Mouse (Mus musculus): Measurements from ENCODE around the gene Isy1. TPM values are rescaled to one million over a fixed set of nuclear protein-coding genes. Genes with fewer than 3 reads are reported as not detected.

Gene Isy1
- total and polyA plus RNA-seq, 3 experiments, result 43.8 to 140 (median 77.4) TPM

DNA sequence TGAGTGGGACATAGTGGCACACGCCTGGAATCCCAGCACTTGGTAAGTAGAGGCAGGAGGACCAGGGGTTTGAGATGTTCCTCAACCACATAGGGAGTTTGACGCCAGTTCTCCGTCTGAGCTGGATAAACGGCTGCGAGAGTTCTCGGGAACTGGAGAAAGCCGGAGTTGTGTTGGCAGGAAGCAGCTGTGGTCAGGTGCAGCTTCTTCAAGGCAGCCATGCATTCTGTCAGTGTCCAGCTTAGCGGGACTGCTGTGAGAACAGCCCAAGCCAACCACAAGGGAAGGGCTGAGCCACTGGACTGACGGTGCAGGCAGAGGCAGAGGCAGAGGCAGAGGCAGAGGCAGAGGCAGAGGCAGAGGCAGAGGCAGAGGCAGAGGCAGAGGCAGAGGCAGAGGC lies 63.7 kb downstream of the Isy1 start:
- dilution Hi-C loops (cut with MboI; ENCODE audit: extremely low pct_ligation_motif_present, extremely low pct_unique_long_range_greater_than_20kb, low sequenced_read_pairs) (no loop called here), in situ Hi-C loops (cut with MboI; ENCODE audit: low pct_ligation_motif_present, low pct_unique_long_range_greater_than_20kb, low sequenced_read_pairs) (no loop called here)
- H3K9ac ChIP-seq (ENCODE audit: insufficient read depth, low read depth), result no peak overlapping the region
- H3K27ac ChIP-seq (ENCODE audit: insufficient read depth, low read depth), result no peak overlapping the region
- H3K4me2 ChIP-seq (ENCODE audit: insufficient read depth, low read depth, poor library complexity, severe bottlenecking), result no peak overlapping the region
- no peak for DNase-seq (ENCODE audit: extremely low read depth)
- H3K36me3 ChIP-seq (replicated peaks in 1 of 2; ENCODE audit: control insufficient read depth in 1 of 2, insufficient read depth in 1 of 2, low read length in 1 of 2), result no peaks in the 10 kb centered on the region
- peaks cover 0 to 15% of the 10 kb centered on the region in 2 experiments; a peak in 2 of 4 replicates for H3K4me1 ChIP-seq (ENCODE audit: control insufficient read depth in 1 of 2, insufficient read depth in 2 of 2)
- TF ChIP-seq ZNF384 (IDR thresholded peaks at IDR 0.05; ENCODE audit: low read depth, low read length) (no peak), RCOR1 (conservative IDR thresholded peaks at IDR 0.05; ENCODE audit: low read depth, low read length) (no peak), USF2 (conservative IDR thresholded peaks at IDR 0.05; ENCODE audit: low read depth, low read length) (no peak), IRF4 (IDR thresholded peaks at IDR 0.05; ENCODE audit: low read depth, low read length) (no peak), BHLHE40 (IDR thresholded peaks at IDR 0.05; ENCODE audit: low read depth, low read length) (no peak), HCFC1 (IDR thresholded peaks at IDR 0.05; ENCODE audit: low read depth, low read length) (no peak), ZKSCAN1 (IDR thresholded peaks at IDR 0.05; ENCODE audit: borderline replicate concordance, low read depth, low read length) (no peak), ZMIZ1 (IDR thresholded peaks at IDR 0.05; ENCODE audit: low read depth, low read length) (no peak), SMC3 (IDR thresholded peaks at IDR 0.05; ENCODE audit: low read depth, low read length) (no peak), CHD2 (IDR thresholded peaks at IDR 0.05; ENCODE audit: low read length) (no peak), GABPA (IDR thresholded peaks at IDR 0.05; ENCODE audit: insufficient replicate concordance, low read depth, low read length) (no peak), MAFK (IDR thresholded peaks at IDR 0.05; ENCODE audit: insufficient replicate concordance, low read length) (no peak), ZC3H11A (IDR thresholded peaks at IDR 0.05; ENCODE audit: low read depth, low read length) (no peak), MYC (IDR thresholded peaks at IDR 0.05; ENCODE audit: low read depth, low read length) (no peak)
- no peaks in the 10 kb centered on the region for H3K79me2 ChIP-seq (replicated peaks; ENCODE audit: control insufficient read depth, extremely low read depth, insufficient read depth, poor library complexity, severe bottlenecking)
- H3K27me3 ChIP-seq (replicated peaks), result no peaks in the 10 kb centered on the region
- peaks cover 5% of the 10 kb centered on the region for H3K9me3 ChIP-seq (replicated peaks; ENCODE audit: low read length)
- H3K4me3 ChIP-seq (replicated peaks in 1 of 3; ENCODE audit: low read depth in 2 of 3, low read length in 2 of 3, poor library complexity in 1 of 3), result no peak overlapping the region

DNA sequence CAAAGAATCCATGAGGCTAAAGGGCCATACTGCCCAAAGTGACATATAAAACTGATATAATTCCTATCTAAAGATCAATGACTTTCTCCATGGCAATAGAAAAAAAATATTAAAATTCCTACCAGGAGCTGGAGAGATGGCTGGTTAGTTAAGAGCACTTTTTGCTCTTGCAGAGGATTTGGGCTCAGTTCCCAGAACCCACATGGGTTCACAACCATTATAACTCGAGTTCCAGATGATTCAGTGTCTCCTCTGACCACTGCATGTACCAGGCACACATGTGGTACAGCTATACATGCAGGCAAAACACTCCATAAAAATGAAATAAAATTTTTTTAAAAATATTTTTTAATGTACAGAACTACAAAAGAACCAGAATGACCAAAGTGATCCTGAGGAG lies 64.1 kb downstream of the Isy1 start:
- H3K4me3 ChIP-seq (replicated peaks in 1 of 3; ENCODE audit: low read depth in 2 of 3, low read length in 2 of 3, poor library complexity in 1 of 3), result no peak overlapping the region
- in situ Hi-C loops (cut with MboI; ENCODE audit: low pct_ligation_motif_present, low pct_unique_long_range_greater_than_20kb, low sequenced_read_pairs), result no loop called here
- dilution Hi-C loops (cut with MboI; ENCODE audit: extremely low pct_ligation_motif_present, extremely low pct_unique_long_range_greater_than_20kb, low sequenced_read_pairs), result no loop called here
- peaks cover 0 to 15% of the 10 kb centered on the region in 2 experiments; a peak in 2 of 4 replicates for H3K4me1 ChIP-seq (ENCODE audit: control insufficient read depth in 1 of 2, insufficient read depth in 2 of 2)
- peaks cover 5% of the 10 kb centered on the region for H3K9me3 ChIP-seq (replicated peaks; ENCODE audit: low read length)
- no peak overlapping the region for H3K9ac ChIP-seq (ENCODE audit: insufficient read depth, low read depth)
- no peaks in the 10 kb centered on the region for H3K36me3 ChIP-seq (replicated peaks in 1 of 2; ENCODE audit: control insufficient read depth in 1 of 2, insufficient read depth in 1 of 2, low read length in 1 of 2)
- no peaks in the 10 kb centered on the region for H3K79me2 ChIP-seq (replicated peaks; ENCODE audit: control insufficient read depth, extremely low read depth, insufficient read depth, poor library complexity, severe bottlenecking)
- no peak overlapping the region for H3K4me2 ChIP-seq (ENCODE audit: insufficient read depth, low read depth, poor library complexity, severe bottlenecking)
- DNase-seq (ENCODE audit: extremely low read depth), result no peak
- H3K27ac ChIP-seq (ENCODE audit: insufficient read depth, low read depth), result no peak overlapping the region
- TF ChIP-seq BHLHE40 (IDR thresholded peaks at IDR 0.05; ENCODE audit: low read depth, low read length), result no peak
- TF ChIP-seq UBTF (IDR thresholded peaks at IDR 0.05; ENCODE audit: low read depth, low read length), result no peak
- TF ChIP-seq TCF12 (IDR thresholded peaks at IDR 0.05; ENCODE audit: low read depth, low read length), result no peak
- TF ChIP-seq E2F4 (IDR thresholded peaks at IDR 0.05; ENCODE audit: insufficient replicate concordance, low read depth, low read length), result no peak
- no peak for TF ChIP-seq ETS1 (conservative IDR thresholded peaks at IDR 0.05; ENCODE audit: low read depth, low read length)
- no peak for TF ChIP-seq IRF4 (IDR thresholded peaks at IDR 0.05; ENCODE audit: low read depth, low read length)
- TF ChIP-seq EP300 (IDR thresholded peaks at IDR 0.05; ENCODE audit: low read length), result no peak
- TF ChIP-seq POLR2A (IDR thresholded peaks at IDR 0.05; ENCODE audit: low read depth, low read length), result no peak
- TF ChIP-seq JUND (conservative IDR thresholded peaks at IDR 0.05; ENCODE audit: low read depth, low read length), result no peak
- TF ChIP-seq POLR2AphosphoS2 (IDR thresholded peaks at IDR 0.05; ENCODE audit: low read depth, low read length), result no peak
- no peak for TF ChIP-seq USF2 (conservative IDR thresholded peaks at IDR 0.05; ENCODE audit: low read depth, low read length)
- TF ChIP-seq CTCF (conservative IDR thresholded peaks at IDR 0.05 in 1 of 2, IDR thresholded peaks at IDR 0.05 in 1 of 2; ENCODE audit: low read depth in 2 of 2, low read length in 2 of 2), result no peak
- no peak for TF ChIP-seq SIN3A (IDR thresholded peaks at IDR 0.05; ENCODE audit: low read length)
- no peak for TF ChIP-seq SMC3 (IDR thresholded peaks at IDR 0.05; ENCODE audit: low read depth, low read length)
- no peak for TF ChIP-seq MAX (IDR thresholded peaks at IDR 0.05; ENCODE audit: low read length)
- TF ChIP-seq MAFK (IDR thresholded peaks at IDR 0.05; ENCODE audit: insufficient replicate concordance, low read length), result no peak
- TF ChIP-seq PAX5 (IDR thresholded peaks at IDR 0.05; ENCODE audit: low read length), result no peak
- H3K27me3 ChIP-seq (replicated peaks), result no peaks in the 10 kb centered on the region

Data from CH12.LX (cell line).